Mouse (Mus musculus): ENCODE measurements at regions not wholly inside any gene's neighbourhood (a gene's known extent, or its start where the extent isn't known, plus 50 kb on each side); places are given as distances from the start of the nearest gene placed in this dataset.

DNA sequence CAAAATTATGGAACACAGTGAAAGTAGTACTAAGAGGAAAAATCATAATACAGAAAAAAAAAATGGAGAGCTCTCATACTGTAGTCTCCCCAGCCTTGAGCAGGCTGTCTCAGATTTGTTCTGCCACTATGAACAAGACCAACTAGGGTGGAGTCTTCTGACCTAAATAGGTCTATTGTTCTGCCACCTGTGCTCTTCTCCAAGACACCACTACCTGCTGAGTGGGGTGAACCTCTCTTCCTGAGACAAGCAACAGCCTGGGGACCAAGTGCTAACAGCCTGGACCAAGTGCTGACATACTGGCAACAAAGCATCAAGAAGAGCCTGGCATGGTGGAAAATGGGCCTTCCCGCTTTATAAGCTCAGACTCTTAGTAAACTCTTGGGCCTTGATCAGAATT, 1003.0 kb upstream of the Arrdc3 start:
- Histone ChIP-seq H3K4me1 (ENCODE audit: insufficient read depth, low read length) (no peaks in the 10 kb centered on the region), H3K36me3 (ENCODE audit: insufficient read depth, low read length) (no peaks in the 10 kb centered on the region), H3K4me2 (ENCODE audit: low read depth, low read length) (no peak overlapping the region), H3K9ac (replicated peaks; ENCODE audit: low read length) (no peak overlapping the region), H3K9me3 (ENCODE audit: low read length) (no peaks in the 10 kb centered on the region), H3K27me3 (ENCODE audit: insufficient read depth, low read length) (no peaks in the 10 kb centered on the region), H3K27ac (no peak overlapping the region), H3K4me3 (ENCODE audit: low read length) (no peak overlapping the region)
- no peak for TF ChIP-seq CTCF (IDR thresholded peaks at IDR 0.05; ENCODE audit: low read depth)
- WGBS, result 83% methylated on average over 1 of the region's 1 CpGs
- no peak for DNase-seq (ENCODE audit: low spot score)
- ATAC-seq, result no peak

DNA sequence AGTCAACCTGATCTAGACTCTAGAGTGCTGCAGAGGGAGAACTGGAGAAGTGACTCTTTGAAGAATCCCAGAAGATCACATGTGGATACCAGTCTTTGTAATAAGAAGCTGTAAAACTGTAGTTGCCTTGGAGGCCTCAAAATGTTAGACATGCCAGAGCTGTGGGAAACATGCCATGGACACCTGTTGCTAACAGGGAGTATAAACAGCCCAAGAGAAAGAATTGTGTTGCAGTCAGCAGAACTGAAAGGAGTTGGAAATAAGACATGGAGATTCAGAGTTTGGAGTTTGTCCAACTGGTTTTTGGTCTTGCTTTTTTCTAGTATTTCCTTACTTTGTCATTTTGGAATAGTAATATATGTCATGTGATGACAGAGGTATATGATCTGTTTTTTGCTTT, 997.2 kb upstream of the Arrdc3 start:
- ATAC-seq, result no peak
- Histone ChIP-seq H3K4me1 (ENCODE audit: insufficient read depth, low read length) (no peaks in the 10 kb centered on the region), H3K4me2 (ENCODE audit: low read depth, low read length) (no peak overlapping the region), H3K36me3 (ENCODE audit: insufficient read depth, low read length) (no peaks in the 10 kb centered on the region), H3K9ac (replicated peaks; ENCODE audit: low read length) (no peak overlapping the region), H3K9me3 (ENCODE audit: low read length) (no peaks in the 10 kb centered on the region), H3K27me3 (ENCODE audit: insufficient read depth, low read length) (no peaks in the 10 kb centered on the region), H3K4me3 (ENCODE audit: low read length) (no peak overlapping the region), H3K27ac (no peak overlapping the region)
- DNase-seq (ENCODE audit: low spot score), result no peak
- no peak for TF ChIP-seq CTCF (IDR thresholded peaks at IDR 0.05; ENCODE audit: low read depth)

DNA sequence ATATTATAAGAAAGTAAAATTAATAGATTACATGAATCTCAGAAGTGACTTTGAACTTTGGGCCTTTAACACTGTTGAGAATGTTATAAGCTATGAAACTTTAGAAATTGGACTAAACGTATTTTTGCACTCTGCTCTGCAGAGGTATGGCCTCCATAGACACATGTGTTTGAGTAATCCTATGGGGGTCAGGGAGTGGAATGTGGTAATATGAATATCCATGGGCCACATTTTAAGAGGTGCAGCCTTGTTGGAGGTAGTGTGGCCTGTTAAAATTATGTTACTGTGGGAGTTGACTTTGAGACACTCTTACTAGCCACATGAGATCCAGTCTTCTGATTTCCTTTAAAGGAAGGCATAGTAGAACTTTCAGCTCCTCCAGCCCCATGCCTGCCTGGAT, 996.8 kb upstream of the Arrdc3 start:
- Histone ChIP-seq H3K4me3 (ENCODE audit: low read length) (no peak overlapping the region), H3K27ac (no peak overlapping the region), H3K9ac (replicated peaks; ENCODE audit: low read length) (no peak overlapping the region), H3K4me1 (ENCODE audit: insufficient read depth, low read length) (no peaks in the 10 kb centered on the region), H3K27me3 (ENCODE audit: insufficient read depth, low read length) (no peaks in the 10 kb centered on the region), H3K9me3 (ENCODE audit: low read length) (no peaks in the 10 kb centered on the region), H3K4me2 (ENCODE audit: low read depth, low read length) (no peak overlapping the region), H3K36me3 (ENCODE audit: insufficient read depth, low read length) (no peaks in the 10 kb centered on the region)
- no peak for TF ChIP-seq CTCF (IDR thresholded peaks at IDR 0.05; ENCODE audit: low read depth)
- 85% methylated on average over 1 of the region's 1 CpGs for WGBS
- no peak for ATAC-seq
- no peak for DNase-seq (ENCODE audit: low spot score)
